In the genomic region with DNA sequence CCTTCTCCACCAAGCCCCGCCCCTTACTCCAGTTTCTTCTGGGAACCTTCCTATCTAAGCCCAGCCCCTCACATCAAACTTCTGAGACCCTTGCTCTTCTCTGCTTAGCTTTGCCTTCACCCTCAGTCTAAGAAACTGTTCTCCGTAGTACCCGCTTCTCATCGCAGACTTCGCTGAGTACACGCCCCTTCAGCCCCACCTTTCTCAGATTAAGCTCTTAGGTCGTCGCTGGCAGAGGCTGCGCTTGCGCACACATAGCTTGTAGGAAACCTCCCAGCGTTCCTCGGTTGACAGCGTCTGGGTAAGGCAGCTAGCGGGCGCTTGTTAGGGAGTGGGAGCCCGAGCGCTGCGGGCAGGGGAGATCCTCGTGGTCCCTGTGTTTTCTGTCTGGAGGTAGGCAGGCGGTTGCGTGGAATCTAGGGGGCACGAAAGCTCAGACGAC, we compare ENCODE assay signal across 8 mouse cellular contexts. TPM values are rescaled to one million over a fixed set of nuclear protein-coding genes. Genes with fewer than 3 reads are reported as not detected.
DNase-seq lines count a peak whose midpoint lies in the region; ATAC-seq lines count a peak whose summit lies in the region.

TSS of gene Zfp78 (plus strand) at position 234 of the 442 bp plus-strand sequence.

- peak within 1 kb of the TSS; percentile 85 for H3K4me2 ChIP-seq in heart, embryonic 11.5 days
- H3K4me2 ChIP-seq in midbrain, embryonic 11.5 days, result peak within 1 kb of the TSS; percentile 52
- peak within 1 kb of the TSS; percentile 63 for H3K4me2 ChIP-seq in stomach, embryonic 15.5 days

- no peaks in the 10 kb centered on the region for H3K36me3 ChIP-seq in heart, embryonic 11.5 days (ENCODE audit: control insufficient read depth, insufficient read depth, low read length)
- H3K36me3 ChIP-seq in midbrain, embryonic 11.5 days (ENCODE audit: control insufficient read depth, insufficient read depth, low read length), result no peaks in the 10 kb centered on the region
- H3K36me3 ChIP-seq in stomach, embryonic 15.5 days, result no peaks in the 10 kb centered on the region

- peak within 1 kb of the TSS; percentile 78 for H3K9ac ChIP-seq in heart, embryonic 11.5 days (ENCODE audit: low read depth, low read length)
- H3K9ac ChIP-seq in midbrain, embryonic 11.5 days (ENCODE audit: low read length), result peak within 1 kb of the TSS; percentile 53
- peak within 1 kb of the TSS; percentile 33; the same call in 1 of the 2 replicates for H3K9ac ChIP-seq in stomach, embryonic 15.5 days

- no peaks in the 10 kb centered on the region for H3K27me3 ChIP-seq in heart, embryonic 11.5 days (ENCODE audit: control insufficient read depth, insufficient read depth, low read length)
- H3K27me3 ChIP-seq in midbrain, embryonic 11.5 days (ENCODE audit: control insufficient read depth, insufficient read depth, low read length), result no peaks in the 10 kb centered on the region
- no peaks in the 10 kb centered on the region for H3K27me3 ChIP-seq in stomach, embryonic 15.5 days (replicated peaks)

- intact Hi-C loops in left cerebral cortex, postnatal 25 days (cut with DNase I), result loop anchor here (2.0 to 10.0 kb wide), 5 partner anchors 20 to 934 kb away; partner anchors contain the start of genes Gm3854, Zfp28 and Zim1

- peak within 1 kb of the TSS; percentile 64 for H3K27ac ChIP-seq in heart, embryonic 11.5 days (ENCODE audit: low read depth, low read length)
- peak within 1 kb of the TSS; percentile 82 for H3K27ac ChIP-seq in midbrain, embryonic 11.5 days (ENCODE audit: low read depth, low read length)
- peak within 1 kb of the TSS; percentile 82 for H3K27ac ChIP-seq in stomach, embryonic 15.5 days

- peak within 1 kb of the TSS; percentile 61 for H3K4me3 ChIP-seq in heart, embryonic 11.5 days (ENCODE audit: low read depth, low read length)
- peak within 1 kb of the TSS; percentile 26 for H3K4me3 ChIP-seq in midbrain, embryonic 11.5 days (ENCODE audit: low read depth, low read length)
- H3K4me3 ChIP-seq in stomach, embryonic 15.5 days (replicated peaks), result peak within 1 kb of the TSS; percentile 55

- no peak for DNase-seq in frontal cortex, postnatal 36 days (ENCODE audit: low spot score in 2 of 2)
- DNase-seq in CD4-positive helper T cell, adult 2 months (ENCODE audit: low read depth, low spot score), result peak; percentile 94
- DNase-seq in left cerebral cortex, postnatal 25 days (ENCODE audit: low spot score in 2 of 2), result peak; percentile 86 to 92
- DNase-seq in midbrain, embryonic 11.5 days (ENCODE audit: low spot score, missing footprints), result peak; percentile 99

- H3K9me3 ChIP-seq in heart, embryonic 11.5 days (replicated peaks; ENCODE audit: control insufficient read depth, low read length), result no peaks in the 10 kb centered on the region
- H3K9me3 ChIP-seq in midbrain, embryonic 11.5 days (ENCODE audit: control insufficient read depth, low read length), result no peaks in the 10 kb centered on the region
- H3K9me3 ChIP-seq in stomach, embryonic 15.5 days, result no peaks in the 10 kb centered on the region

- WGBS in heart, embryonic 11.5 days (ENCODE audit: insufficient replicate concordance), result under 1% methylated on average over 23 of the region's 23 CpGs
- under 1% methylated on average over 23 of the region's 23 CpGs for WGBS in midbrain, embryonic 11.5 days
- under 1% methylated on average over 23 of the region's 23 CpGs for WGBS in stomach, embryonic 15.5 days

- no peaks in the 10 kb centered on the region for H3K4me1 ChIP-seq in heart, embryonic 11.5 days (ENCODE audit: control insufficient read depth, insufficient read depth, low read length)
- peaks cover 4% of the 10 kb centered on the region; the same call in 1 of the 2 replicates for H3K4me1 ChIP-seq in midbrain, embryonic 11.5 days (ENCODE audit: control insufficient read depth, insufficient read depth, low read length)
- 0 out of 2 replicates have a peak, but pooled peaks cover 6% of the 10 kb centered on the region for H3K4me1 ChIP-seq in stomach, embryonic 15.5 days

- peak; percentile 80 for ATAC-seq in frontal cortex, adult (ENCODE audit: low TSS enrichment)
- ATAC-seq in common myeloid progenitor, adult 5-6 weeks (replicated peaks; ENCODE audit: low read depth, poor library complexity, severe bottlenecking), result peak; percentile 67
- ATAC-seq in heart, embryonic 11.5 days (replicated peaks; ENCODE audit: insufficient number of reproducible peaks, low FRiP score, low TSS enrichment), result peak; percentile 85
- ATAC-seq in midbrain, embryonic 11.5 days (ENCODE audit: low FRiP score), result peak; percentile 82
- peak; percentile 82 for ATAC-seq in stomach, embryonic 15.5 days (ENCODE audit: insufficient read depth, low FRiP score, low read depth)

RNA-seq across cellular contexts. Expression of gene Zfp78, which starts in this region (rescaled TPM):
- 7.7 and 8.2 TPM in 2 replicates for total RNA-seq in common myeloid progenitor, adult 5-6 weeks (2017)
- polyA plus RNA-seq in heart, embryonic 11.5 days (2014; fragmentation: Nextera tagmentation; extraction: Ambion mirVana), result 1.5 and 2.0 TPM in 2 replicates
- total RNA-seq in left cerebral cortex, postnatal 25 days (2021), result 1 to 10 TPM; 3.9 to 4.6 TPM
- 2.5 and 3.3 TPM in 2 replicates for polyA plus RNA-seq in midbrain, embryonic 11.5 days (2014; fragmentation: Nextera tagmentation; extraction: Ambion mirVana)
- 1.6 and 1.9 TPM in 2 replicates for polyA plus RNA-seq in stomach, embryonic 15.5 days (2015; fragmentation: Nextera tagmentation; extraction: Ambion mirVana)

Comparison
In these comparisons a context has a peak if more than half of its experiments do, and no peak if none do; other contexts are left out.
1. DNase-seq: peak in CD4-positive helper T cell, adult 2 months (single experiment), left cerebral cortex, postnatal 25 days (2 of 2) and midbrain, embryonic 11.5 days (single experiment); none in frontal cortex, postnatal 36 days (0 of 2).
2. Peak in every context shown above with its lines, with median percentiles within 50 percentile points of each other: ATAC-seq, H3K27ac ChIP-seq, H3K4me2 ChIP-seq, H3K4me3 ChIP-seq and H3K9ac ChIP-seq.